Mouse (Mus musculus): ENCODE results near the gene Dennd4a. TPM values are rescaled to one million over a fixed set of nuclear protein-coding genes. Genes with fewer than 3 reads are reported as not detected.

Dennd4a gene
- polyA plus RNA-seq, 1 experiment from 2014 or later: 14.1 TPM

- Histone ChIP-seq H3K27ac (replicated peaks; ENCODE audit: low read depth, low read length) (0 out of 2 replicates have a peak overlapping the region, but pooled peaks have one; percentile 32), H3K4me1 (ENCODE audit: control insufficient read depth, insufficient read depth, low read length) (no peaks in the 10 kb centered on the region), H3K4me3 (replicated peaks; ENCODE audit: low read depth, low read length) (no peak overlapping the region), H3K27me3 (ENCODE audit: control insufficient read depth, insufficient read depth, low read length) (no peaks in the 10 kb centered on the region), H3K9me3 (ENCODE audit: control insufficient read depth, low read length) (no peaks in the 10 kb centered on the region), H3K9ac (replicated peaks; ENCODE audit: low read length) (no peak overlapping the region), H3K4me2 (ENCODE audit: low read length) (peak overlapping the region; percentile 3; the same call in 1 of the 2 replicates), H3K36me3 (ENCODE audit: control insufficient read depth, insufficient read depth, low read length) (no peaks in the 10 kb centered on the region)
- ATAC-seq (ENCODE audit: low FRiP score, low TSS enrichment) (no peak), DNase-seq (peak; percentile 57)
- WGBS: 58% methylated on average over 15 of the region's 15 CpGs
Measured at GRCm38 (mm10) chr9:64934015-64934754, 123.0 kb downstream of the Dennd4a start.

- 3% methylated on average over 6 of the region's 6 CpGs for WGBS
- Histone ChIP-seq H3K27ac (replicated peaks; ENCODE audit: low read depth, low read length) (no peak overlapping the region), H3K4me2 (ENCODE audit: low read length) (no peak overlapping the region), H3K36me3 (ENCODE audit: control insufficient read depth, insufficient read depth, low read length) (no peaks in the 10 kb centered on the region), H3K4me1 (ENCODE audit: control insufficient read depth, insufficient read depth, low read length) (no peaks in the 10 kb centered on the region), H3K4me3 (replicated peaks; ENCODE audit: low read depth, low read length) (no peak overlapping the region), H3K9me3 (ENCODE audit: control insufficient read depth, low read length) (no peaks in the 10 kb centered on the region), H3K27me3 (ENCODE audit: control insufficient read depth, insufficient read depth, low read length) (no peaks in the 10 kb centered on the region), H3K9ac (replicated peaks; ENCODE audit: low read length) (no peak overlapping the region)
- DNase-seq: peak; percentile 77
- ATAC-seq (ENCODE audit: low FRiP score, low TSS enrichment): no peak
Measured at GRCm38 (mm10) chr9:64936508-64936907, 125.4 kb downstream of the Dennd4a start.

- Histone ChIP-seq H3K4me2 (ENCODE audit: low read length) (no peak overlapping the region), H3K9me3 (ENCODE audit: control insufficient read depth, low read length) (no peaks in the 10 kb centered on the region), H3K9ac (replicated peaks; ENCODE audit: low read length) (no peak overlapping the region), H3K4me3 (replicated peaks; ENCODE audit: low read depth, low read length) (no peak overlapping the region), H3K4me1 (ENCODE audit: control insufficient read depth, insufficient read depth, low read length) (no peaks in the 10 kb centered on the region), H3K27ac (replicated peaks; ENCODE audit: low read depth, low read length) (no peak overlapping the region), H3K36me3 (ENCODE audit: control insufficient read depth, insufficient read depth, low read length) (no peaks in the 10 kb centered on the region), H3K27me3 (ENCODE audit: control insufficient read depth, insufficient read depth, low read length) (no peaks in the 10 kb centered on the region)
- DNase-seq: no peak
- 59% methylated on average over 5 of the region's 5 CpGs for WGBS
- no peak for ATAC-seq (ENCODE audit: low FRiP score, low TSS enrichment)
Measured at GRCm38 (mm10) chr9:64937491-64937890, 126.4 kb downstream of the Dennd4a start.

- DNase-seq (no peak), ATAC-seq (ENCODE audit: low FRiP score, low TSS enrichment) (no peak)
- WGBS: 82% methylated on average over 5 of the region's 5 CpGs
- no peak overlapping the region for H3K4me2 ChIP-seq (ENCODE audit: low read length)
- no peak overlapping the region for H3K27ac ChIP-seq (replicated peaks; ENCODE audit: low read depth, low read length)
- no peaks in the 10 kb centered on the region for H3K4me1 ChIP-seq (ENCODE audit: control insufficient read depth, insufficient read depth, low read length)
- no peak overlapping the region for H3K4me3 ChIP-seq (replicated peaks; ENCODE audit: low read depth, low read length)
- H3K27me3 ChIP-seq (ENCODE audit: control insufficient read depth, insufficient read depth, low read length): no peaks in the 10 kb centered on the region
- H3K36me3 ChIP-seq (ENCODE audit: control insufficient read depth, insufficient read depth, low read length): no peaks in the 10 kb centered on the region
- no peak overlapping the region for H3K9ac ChIP-seq (replicated peaks; ENCODE audit: low read length)
- no peaks in the 10 kb centered on the region for H3K9me3 ChIP-seq (ENCODE audit: control insufficient read depth, low read length)
Measured at GRCm38 (mm10) chr9:64938535-64938934, 127.4 kb downstream of the Dennd4a start.

- no peak overlapping the region for H3K9ac ChIP-seq (replicated peaks; ENCODE audit: low read length)
- H3K27me3 ChIP-seq (ENCODE audit: control insufficient read depth, insufficient read depth, low read length): no peaks in the 10 kb centered on the region
- no peaks in the 10 kb centered on the region for H3K4me1 ChIP-seq (ENCODE audit: control insufficient read depth, insufficient read depth, low read length)
- DNase-seq (no peak), ATAC-seq (ENCODE audit: low FRiP score, low TSS enrichment) (no peak)
- H3K4me2 ChIP-seq (ENCODE audit: low read length): no peak overlapping the region
- no peak overlapping the region for H3K27ac ChIP-seq (replicated peaks; ENCODE audit: low read depth, low read length)
- no peaks in the 10 kb centered on the region for H3K9me3 ChIP-seq (ENCODE audit: control insufficient read depth, low read length)
- WGBS: 69% methylated on average over 4 of the region's 4 CpGs
- no peaks in the 10 kb centered on the region for H3K36me3 ChIP-seq (ENCODE audit: control insufficient read depth, insufficient read depth, low read length)
- H3K4me3 ChIP-seq (replicated peaks; ENCODE audit: low read depth, low read length): no peak overlapping the region
Measured at GRCm38 (mm10) chr9:64939281-64939680, 128.1 kb downstream of the Dennd4a start.

GRCm38 (mm10) chr9:64939790-64940189, 128.7 kb downstream of the Dennd4a start:
- no peaks in the 10 kb centered on the region for H3K4me1 ChIP-seq (ENCODE audit: control insufficient read depth, insufficient read depth, low read length)
- no peak for DNase-seq
- no peaks in the 10 kb centered on the region for H3K36me3 ChIP-seq (ENCODE audit: control insufficient read depth, insufficient read depth, low read length)
- WGBS: 85% methylated on average over 2 of the region's 2 CpGs
- H3K9ac ChIP-seq (replicated peaks; ENCODE audit: low read length): no peak overlapping the region
- H3K9me3 ChIP-seq (ENCODE audit: control insufficient read depth, low read length): no peaks in the 10 kb centered on the region
- H3K4me2 ChIP-seq (ENCODE audit: low read length): no peak overlapping the region
- no peak overlapping the region for H3K4me3 ChIP-seq (replicated peaks; ENCODE audit: low read depth, low read length)
- no peak overlapping the region for H3K27ac ChIP-seq (replicated peaks; ENCODE audit: low read depth, low read length)
- ATAC-seq (ENCODE audit: low FRiP score, low TSS enrichment): no peak
- H3K27me3 ChIP-seq (ENCODE audit: control insufficient read depth, insufficient read depth, low read length): no peaks in the 10 kb centered on the region

- WGBS: 88% methylated on average over 11 of the region's 11 CpGs
- ATAC-seq (ENCODE audit: low FRiP score, low TSS enrichment) (no peak), DNase-seq (no peak)
- H3K9ac ChIP-seq (replicated peaks; ENCODE audit: low read length): no peak overlapping the region
- H3K4me2 ChIP-seq (ENCODE audit: low read length): no peak overlapping the region
- no peaks in the 10 kb centered on the region for H3K9me3 ChIP-seq (ENCODE audit: control insufficient read depth, low read length)
- no peak overlapping the region for H3K4me3 ChIP-seq (replicated peaks; ENCODE audit: low read depth, low read length)
- H3K27ac ChIP-seq (replicated peaks; ENCODE audit: low read depth, low read length): no peak overlapping the region
- no peaks in the 10 kb centered on the region for H3K4me1 ChIP-seq (ENCODE audit: control insufficient read depth, insufficient read depth, low read length)
- H3K27me3 ChIP-seq (ENCODE audit: control insufficient read depth, insufficient read depth, low read length): no peaks in the 10 kb centered on the region
- H3K36me3 ChIP-seq (ENCODE audit: control insufficient read depth, insufficient read depth, low read length): no peaks in the 10 kb centered on the region
Measured at GRCm38 (mm10) chr9:64940731-64941346, 129.7 kb downstream of the Dennd4a start.

GRCm38 (mm10) chr9:64941650-64942049, 130.5 kb downstream of the Dennd4a start:
- Histone ChIP-seq H3K9me3 (ENCODE audit: control insufficient read depth, low read length) (no peaks in the 10 kb centered on the region), H3K9ac (replicated peaks; ENCODE audit: low read length) (no peak overlapping the region), H3K4me2 (ENCODE audit: low read length) (no peak overlapping the region), H3K4me1 (ENCODE audit: control insufficient read depth, insufficient read depth, low read length) (no peaks in the 10 kb centered on the region), H3K27ac (replicated peaks; ENCODE audit: low read depth, low read length) (no peak overlapping the region), H3K4me3 (replicated peaks; ENCODE audit: low read depth, low read length) (no peak overlapping the region), H3K36me3 (ENCODE audit: control insufficient read depth, insufficient read depth, low read length) (no peaks in the 10 kb centered on the region), H3K27me3 (ENCODE audit: control insufficient read depth, insufficient read depth, low read length) (no peaks in the 10 kb centered on the region)
- no peak for ATAC-seq (ENCODE audit: low FRiP score, low TSS enrichment)
- no peak for DNase-seq
- 85% methylated on average over 4 of the region's 4 CpGs for WGBS

GRCm38 (mm10) chr9:64943997-64944396, 132.9 kb downstream of the Dennd4a start:
- H3K4me1 ChIP-seq (ENCODE audit: control insufficient read depth, insufficient read depth, low read length): no peaks in the 10 kb centered on the region
- no peak overlapping the region for H3K4me3 ChIP-seq (replicated peaks; ENCODE audit: low read depth, low read length)
- H3K27me3 ChIP-seq (ENCODE audit: control insufficient read depth, insufficient read depth, low read length): no peaks in the 10 kb centered on the region
- H3K9me3 ChIP-seq (ENCODE audit: control insufficient read depth, low read length): no peaks in the 10 kb centered on the region
- H3K4me2 ChIP-seq (ENCODE audit: low read length): no peak overlapping the region
- H3K27ac ChIP-seq (replicated peaks; ENCODE audit: low read depth, low read length): no peak overlapping the region
- DNase-seq: no peak
- H3K9ac ChIP-seq (replicated peaks; ENCODE audit: low read length): no peak overlapping the region
- no peak for ATAC-seq (ENCODE audit: low FRiP score, low TSS enrichment)
- WGBS: 29% methylated on average over 11 of the region's 11 CpGs
- no peaks in the 10 kb centered on the region for H3K36me3 ChIP-seq (ENCODE audit: control insufficient read depth, insufficient read depth, low read length)

Data from midbrain, embryonic 14.5 days (tissue).